Mouse (Mus musculus) mouse embryonic stem cell (cell line): ENCODE measurements around the gene Fbxo27.
"Not testable (repeated sequence)": the region's sequence is repeated elsewhere in the genome, so short reads cannot be mapped to it uniquely, and the experiment has no call there.

ENCODE experiments used
- in situ Hi-C, 2 experiments: fragments of 300-500 bp; cut with MboI; formaldehyde crosslinking; loops; 1 replicate in 1 of 2; 3 replicates in 1 of 2; pipeline ENCODE4 v1.14.3; 2019 to 2020; ENCODE audit warnings: low sequenced_read_pairs in 2 of 2, low pct_unique_long_range_greater_than_20kb in 1 of 2, mixed read lengths in 1 of 2; ENCODE audit not compliant: unreplicated experiment in 1 of 2

Fbxo27 gene

DNA sequence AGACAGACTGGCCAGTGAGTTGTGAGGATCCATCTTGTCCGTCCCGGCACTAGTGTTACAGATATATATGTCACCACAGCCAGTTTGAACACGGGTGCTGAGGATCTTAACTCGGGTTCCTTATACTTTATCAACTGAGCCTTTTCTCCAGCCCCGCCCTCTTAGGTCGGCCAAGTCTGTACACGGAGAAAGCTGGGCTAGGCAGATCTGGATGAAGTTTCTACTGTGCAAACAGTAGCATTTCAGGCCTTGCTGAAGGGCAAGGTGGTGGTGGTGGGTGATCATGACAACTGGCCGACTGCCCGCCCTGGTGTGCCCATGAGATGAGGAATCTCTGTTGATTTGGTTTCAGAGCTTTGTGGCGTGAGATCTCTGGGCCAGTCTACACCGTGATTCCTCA is 4.6 kb downstream of the Fbxo27 start:
- in situ Hi-C loops, result no loop called here

DNA sequence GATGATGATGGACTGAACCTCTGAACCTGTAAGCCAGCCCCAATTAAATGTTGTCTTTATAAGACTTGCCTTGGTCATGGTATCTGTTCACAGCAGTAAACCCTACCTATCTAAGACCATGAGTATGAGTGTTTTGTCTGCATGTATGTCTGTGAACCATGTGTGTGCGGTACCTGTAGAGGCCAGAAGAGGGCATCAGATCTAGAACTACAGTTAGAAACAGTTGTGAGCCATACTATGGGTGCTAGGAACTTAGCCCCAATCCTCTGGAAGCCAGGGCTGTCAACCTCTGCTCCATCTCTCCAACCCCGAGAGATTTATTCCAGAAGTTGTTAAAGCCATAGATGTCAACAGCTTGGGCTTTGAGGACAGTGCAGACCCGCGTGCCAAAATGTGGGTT is 7.6 kb downstream of the Fbxo27 start:
- in situ Hi-C loops, result no loop called here

DNA sequence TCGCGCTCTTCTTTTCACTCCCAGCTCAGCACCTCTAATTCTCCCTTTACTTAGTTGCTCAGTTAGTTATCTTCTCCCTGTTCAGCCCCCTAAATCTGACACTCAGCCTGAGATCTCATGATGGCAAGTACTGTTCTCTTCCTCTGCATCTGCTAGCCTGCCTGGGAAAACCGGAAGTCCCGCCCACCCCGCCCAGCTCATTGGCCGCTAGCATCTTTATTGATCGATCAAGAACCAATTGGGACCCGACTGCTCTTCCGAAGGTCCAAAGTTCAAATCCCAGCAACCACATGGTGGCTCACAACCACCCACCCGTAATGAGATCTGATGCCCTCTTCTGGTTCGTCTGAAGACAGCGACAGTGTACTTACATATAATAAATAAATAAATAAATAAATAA is 8.7 kb downstream of the Fbxo27 start:
- in situ Hi-C loops, result not testable (repeated sequence)

DNA sequence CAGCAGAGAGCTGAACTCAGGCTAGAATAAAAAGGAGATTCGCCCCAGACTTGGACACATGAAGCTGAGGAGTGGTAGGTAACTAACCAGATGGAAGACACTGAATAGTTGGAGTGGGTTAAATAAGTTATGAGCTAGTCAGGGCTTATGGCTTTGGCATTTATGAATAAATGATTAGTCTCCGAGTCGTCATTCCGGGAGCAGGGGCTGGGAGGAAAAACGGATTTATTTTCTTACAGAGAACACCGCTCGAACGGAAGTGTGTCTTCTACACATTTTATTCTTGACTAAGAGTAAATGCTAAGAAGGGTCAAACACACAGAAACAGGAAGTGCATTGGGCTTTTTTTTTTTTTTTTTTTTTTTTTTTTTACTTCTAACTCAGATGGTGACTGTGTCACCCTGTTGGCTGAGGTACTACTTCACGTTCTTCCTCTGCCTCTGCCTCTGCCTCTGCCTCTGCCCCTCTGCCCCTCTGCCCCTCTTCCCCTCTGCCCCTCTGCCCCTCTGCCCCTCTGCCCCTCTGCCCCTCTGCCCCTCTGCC is 10.0 kb downstream of the Fbxo27 start:
- in situ Hi-C loops, result no loop called here

DNA sequence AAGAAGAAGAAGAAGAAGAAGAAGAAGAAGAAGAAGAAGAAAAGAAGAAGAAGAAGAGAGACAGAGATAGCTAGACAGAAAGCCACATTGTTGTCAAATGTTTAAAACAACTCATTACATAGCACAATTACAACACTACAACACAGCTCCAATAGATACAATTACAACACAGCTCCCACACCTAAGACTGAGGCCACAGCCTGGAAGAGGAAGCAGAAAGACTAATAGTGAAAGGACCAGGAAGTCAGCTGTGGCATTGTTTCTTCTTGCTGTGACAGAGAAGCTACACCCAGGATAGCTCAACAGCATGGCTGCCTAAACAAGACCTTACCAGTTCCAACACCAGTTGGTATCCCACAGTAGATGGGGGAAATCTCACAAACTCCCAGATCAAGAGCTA is 16.8 kb downstream of the Fbxo27 start:
- in situ Hi-C loops, result no loop called here

DNA sequence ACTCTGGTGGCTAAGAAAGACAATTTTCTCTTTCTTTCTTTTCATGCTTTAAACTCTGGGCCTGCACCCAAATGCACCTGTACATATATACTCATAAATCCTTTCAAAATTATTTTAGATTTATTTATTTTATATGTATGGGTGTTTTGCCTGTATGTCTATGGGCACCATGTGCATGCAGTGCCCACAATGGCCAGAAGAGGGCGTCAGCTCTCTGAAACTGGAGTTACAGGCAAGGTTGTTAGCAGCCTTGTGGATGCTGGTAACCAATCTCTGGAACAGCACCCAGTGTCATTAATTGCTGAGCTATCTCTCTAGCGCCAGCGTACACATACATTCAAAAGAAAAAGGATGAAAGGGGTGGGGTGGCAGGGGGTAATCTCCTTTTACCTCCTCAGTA is 18.3 kb downstream of the Fbxo27 start:
- in situ Hi-C loops, result no loop called here

DNA sequence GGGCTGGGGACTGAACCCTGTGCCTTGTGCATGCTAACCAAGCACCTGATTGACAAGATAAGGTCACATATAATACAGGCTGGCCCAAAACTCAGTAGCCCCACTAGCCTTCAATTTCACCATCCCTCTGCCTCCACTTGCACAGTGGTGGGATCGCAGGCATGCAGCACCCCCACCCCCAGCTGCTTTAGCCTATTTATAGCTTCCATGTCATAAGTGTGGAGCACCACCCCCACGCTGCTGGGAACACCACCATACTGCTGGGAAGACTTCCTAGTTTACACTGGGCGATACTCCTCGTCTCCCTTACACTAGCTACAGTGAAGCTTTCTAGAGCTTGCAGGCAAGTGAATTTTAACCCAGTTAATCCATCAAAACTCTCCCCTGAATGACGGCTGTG is 22.0 kb downstream of the Fbxo27 start:
- in situ Hi-C loops, result no loop called here

DNA sequence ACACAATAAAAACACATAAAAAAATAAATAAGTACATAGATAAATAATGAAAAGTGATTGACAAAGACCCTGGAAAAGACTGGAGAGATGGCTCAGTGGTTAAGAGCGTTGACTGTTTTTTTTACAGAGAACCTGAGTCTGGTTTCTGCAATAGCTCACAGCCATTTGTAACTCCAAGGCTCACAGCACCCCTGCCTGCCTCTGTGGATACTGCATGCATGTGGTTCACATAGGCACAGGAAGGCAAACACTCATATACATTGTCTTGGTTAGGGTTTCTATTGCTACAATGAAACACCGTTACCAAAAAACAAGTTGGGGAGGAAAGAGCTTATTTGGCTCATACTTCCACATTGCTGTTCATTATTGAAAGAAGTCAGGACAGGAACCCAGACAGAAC is 22.9 kb downstream of the Fbxo27 start:
- in situ Hi-C loops, result no loop called here

DNA sequence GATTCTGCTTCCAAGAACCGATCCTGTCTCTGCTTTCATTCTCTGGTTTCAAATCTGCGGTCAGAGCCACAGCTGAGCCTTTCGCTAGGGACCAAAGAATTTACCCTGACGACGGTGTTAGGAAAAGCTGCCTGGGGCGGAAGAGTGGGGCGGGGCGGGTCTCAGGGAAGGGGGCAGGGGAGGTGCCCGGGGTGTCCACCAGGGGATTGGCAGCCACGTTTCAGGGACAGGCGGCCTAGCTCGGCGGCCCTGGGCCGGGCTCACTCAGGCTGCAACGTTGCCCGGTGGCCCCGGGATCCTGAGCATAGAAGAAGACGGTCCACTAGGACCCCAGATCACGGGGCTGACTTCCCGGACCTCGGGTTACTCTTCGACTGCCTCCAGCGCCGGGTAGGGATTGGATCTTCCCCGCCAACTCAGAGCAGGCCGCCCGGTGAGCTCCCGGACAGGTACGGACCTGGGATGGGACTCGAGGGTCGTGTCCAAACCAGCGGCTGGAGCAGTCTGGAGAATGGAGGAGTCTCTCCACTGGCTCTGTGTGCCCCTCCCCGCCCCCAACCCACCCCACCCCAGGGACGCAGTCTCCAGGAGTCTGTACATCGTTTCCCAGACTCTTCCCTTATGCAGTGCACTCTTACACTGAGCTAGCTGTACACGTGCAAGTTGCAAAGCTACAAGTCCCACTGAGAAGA is 24.1 kb downstream of the Fbxo27 start, which contains the start of gene Fbxo17:
Fbxo17 (plus strand) TSS at position 215 of the 692 bp plus-strand sequence.
- in situ Hi-C loops, result no loop called here

DNA sequence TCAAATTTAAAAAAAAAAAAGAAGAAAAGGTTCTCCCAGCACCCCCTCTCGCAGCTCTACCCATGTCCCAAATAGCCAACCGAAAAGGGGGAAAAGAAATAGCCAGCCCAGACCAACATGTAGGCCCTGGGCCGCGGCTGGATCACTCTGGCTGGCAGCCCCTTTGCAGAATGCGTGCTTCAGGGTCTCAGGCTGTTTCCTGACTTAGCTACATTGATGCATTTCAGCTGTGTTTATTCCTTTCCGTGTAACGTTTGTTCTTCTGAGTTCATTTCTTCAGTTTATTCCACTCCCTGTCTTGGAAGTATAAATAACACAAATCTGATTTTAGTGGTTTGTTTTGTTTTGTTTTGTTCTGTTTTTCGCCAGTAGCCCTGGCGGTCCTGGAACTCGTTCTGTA is 25.1 kb downstream of the Fbxo27 start:
- in situ Hi-C loops, result no loop called here

DNA sequence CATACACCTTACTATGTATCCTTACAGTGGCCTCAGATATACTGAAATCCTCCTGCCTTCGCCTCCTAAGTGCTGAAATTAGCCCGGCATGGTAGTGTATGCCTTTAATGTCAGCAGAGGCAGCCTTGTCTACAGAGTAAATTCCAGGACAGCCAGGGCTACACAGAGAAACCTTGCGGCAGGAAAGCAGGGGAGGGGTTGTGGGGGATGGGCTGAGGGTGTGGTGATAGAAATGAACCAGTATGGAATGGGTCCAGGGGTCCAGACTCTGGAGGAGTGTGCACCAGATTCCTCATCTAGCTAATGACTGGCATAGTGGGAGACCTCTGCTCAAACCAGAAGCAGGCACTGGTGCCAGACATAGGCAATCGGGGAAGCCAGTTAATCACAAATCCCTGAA is 26.5 kb downstream of the Fbxo27 start:
- in situ Hi-C loops, result no loop called here

DNA sequence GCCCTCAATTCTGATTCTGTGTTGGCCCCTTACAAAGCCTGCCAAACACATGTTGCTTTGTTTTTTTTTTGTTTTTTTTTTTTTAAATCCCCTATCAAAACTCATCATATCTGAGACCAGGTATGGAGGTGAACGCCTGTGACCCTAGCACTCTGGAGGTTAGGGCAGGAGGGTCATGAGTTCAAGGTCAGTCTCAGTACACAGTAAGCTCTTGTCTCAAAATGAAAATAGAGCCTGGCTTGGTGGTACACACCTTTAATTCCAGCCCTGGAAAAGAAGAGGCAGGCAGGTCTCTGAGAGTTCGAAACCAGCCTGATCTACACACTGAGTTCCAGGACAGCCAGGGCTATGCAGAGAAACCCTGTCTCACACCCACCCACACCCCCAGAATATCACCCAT is 27.0 kb downstream of the Fbxo27 start:
- in situ Hi-C loops, result loop anchor here in 1 of 2 experiments (10.0 kb wide), 1 partner anchor 105 kb away; no protein-coding TSS in a partner anchor

DNA sequence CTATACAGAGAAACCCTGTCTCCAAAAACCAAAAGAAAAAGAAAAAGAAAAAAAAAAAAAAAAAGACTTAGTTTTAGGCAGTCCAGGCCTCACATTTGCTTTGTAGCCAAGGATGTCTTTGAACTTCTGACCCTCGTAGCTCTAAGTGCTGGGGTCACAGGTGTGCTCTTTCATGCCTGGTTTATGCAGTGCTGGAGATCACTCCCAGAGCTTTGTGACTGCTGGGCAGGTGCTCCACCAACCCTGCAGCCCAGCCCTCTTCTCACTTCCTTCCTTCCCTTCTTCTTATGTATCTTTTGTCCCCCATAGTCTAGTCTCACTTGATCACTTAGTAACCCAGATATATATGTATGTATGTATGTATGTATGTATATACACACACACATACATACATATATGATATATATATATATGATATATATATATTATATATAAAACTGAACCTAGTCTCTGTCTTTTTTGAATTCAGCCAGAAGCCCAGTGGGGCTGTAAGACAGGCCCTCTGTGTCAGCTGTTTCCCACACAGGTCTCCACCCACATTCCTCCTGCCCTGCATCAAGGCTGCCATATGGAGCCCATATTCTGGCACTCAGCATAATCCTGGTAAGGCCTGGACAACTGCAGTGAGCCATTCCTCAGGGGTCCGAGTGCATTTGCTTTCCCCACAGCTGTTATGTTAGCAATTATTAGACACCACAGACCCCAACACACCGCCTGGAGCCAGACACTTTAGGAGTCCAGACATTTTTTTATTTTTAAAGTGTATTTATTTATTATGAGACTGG is 28.3 kb downstream of the Fbxo27 start:
- in situ Hi-C loops, result loop anchor here in 1 of 2 experiments (10.0 kb wide), 1 partner anchor 106 kb away; no protein-coding TSS in a partner anchor

DNA sequence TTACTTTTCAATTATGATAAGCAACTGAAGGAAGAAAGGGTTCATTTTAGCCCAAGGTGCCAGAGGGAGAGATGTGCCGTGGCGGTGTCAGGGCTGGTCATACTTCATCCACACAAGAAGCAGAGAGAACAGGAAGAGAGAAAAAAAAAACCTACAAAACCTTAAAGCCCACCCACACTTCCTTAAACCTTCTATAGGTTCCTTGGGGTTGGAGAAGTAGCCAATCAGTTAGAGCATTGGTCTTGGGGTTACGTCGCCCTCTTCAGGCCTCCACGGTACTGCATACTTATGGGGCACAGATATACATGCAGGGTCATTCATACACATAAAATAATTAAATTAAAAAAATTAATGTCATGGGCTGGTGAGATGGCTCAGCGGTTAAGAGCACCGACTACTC is 29.4 kb downstream of the Fbxo27 start:
- in situ Hi-C loops, result loop anchor here in 1 of 2 experiments (10.0 kb wide), 1 partner anchor 107 kb away; no protein-coding TSS in a partner anchor

DNA sequence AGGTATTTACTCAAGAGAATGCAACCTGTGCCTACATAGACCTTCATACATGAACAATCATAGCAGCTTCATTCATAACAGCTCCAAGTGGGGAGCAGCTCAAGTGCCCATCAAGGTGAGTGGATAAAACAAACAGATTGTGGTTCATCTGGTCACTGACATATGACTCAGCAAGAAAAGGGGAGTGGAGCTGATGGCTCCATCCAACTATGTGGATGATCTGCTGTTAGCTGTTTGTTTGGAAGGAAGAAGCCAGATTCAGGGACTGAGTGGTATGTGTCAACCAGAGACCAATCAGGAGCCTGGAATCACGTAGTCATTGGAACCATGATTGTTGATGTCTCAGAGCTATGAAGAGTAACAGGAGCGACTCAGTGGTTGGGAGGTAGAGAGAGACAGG is 32.0 kb downstream of the Fbxo27 start:
- in situ Hi-C loops, result loop anchor here (5.0 to 10.0 kb wide), 2 partner anchors 110 to 117 kb away; no protein-coding TSS in a partner anchor

DNA sequence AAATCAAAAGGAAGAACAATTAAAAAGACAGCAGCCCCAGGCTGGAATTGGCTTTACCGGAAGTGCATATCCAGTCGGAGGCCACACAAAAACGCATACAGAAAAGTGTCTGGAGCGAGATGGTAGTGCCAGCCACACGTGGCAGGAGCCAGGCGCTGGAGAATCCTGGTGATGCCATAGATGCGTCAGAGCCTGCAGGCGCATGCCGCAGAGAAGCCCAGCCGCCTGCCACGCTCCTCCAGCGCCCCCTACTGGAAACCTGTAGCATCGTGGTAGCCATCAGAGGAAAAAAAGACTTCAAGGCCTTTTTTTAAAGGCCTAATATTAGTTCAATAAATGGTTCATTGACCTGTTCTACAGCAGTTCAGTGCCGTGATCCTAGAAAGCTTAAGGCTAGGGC is 34.0 kb downstream of the Fbxo27 start:
- in situ Hi-C loops, result loop anchor here (5.0 to 10.0 kb wide), 2 partner anchors 112 to 119 kb away; no protein-coding TSS in a partner anchor

DNA sequence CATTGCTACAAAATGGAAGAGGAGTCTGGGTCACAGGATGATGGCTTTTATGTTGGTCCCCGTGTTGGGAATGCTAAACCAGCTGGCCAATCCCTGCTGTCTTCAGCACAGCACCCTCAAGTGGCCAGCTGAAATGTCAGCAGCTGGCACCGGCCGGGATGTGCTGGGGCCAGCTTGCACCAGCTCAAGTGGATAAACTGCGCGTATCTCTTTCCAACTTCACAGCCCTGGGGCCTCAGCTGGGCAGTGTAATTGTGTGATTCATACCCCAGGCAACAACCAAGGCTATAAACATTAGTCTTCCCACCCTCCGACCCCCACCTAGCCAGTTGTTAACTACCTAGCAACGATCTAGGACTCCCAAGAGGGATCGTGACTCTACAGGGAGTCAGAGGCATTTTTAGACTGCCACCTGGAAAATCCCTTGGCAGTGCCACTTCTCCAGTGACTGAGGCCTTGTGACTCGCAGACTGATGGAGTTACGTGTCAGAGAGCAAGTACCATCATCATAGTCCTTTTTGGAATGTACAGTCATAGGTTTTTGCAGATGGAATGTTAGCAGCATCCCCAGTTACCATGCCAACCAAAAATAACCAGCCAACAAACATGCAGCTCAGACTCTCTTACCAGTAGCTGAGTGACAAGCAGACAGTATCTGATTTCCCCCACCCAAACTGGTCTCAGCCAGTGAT is 35.1 kb downstream of the Fbxo27 start:
- in situ Hi-C loops, result loop anchor here (5.0 to 10.0 kb wide), 2 partner anchors 113 to 120 kb away; no protein-coding TSS in a partner anchor

DNA sequence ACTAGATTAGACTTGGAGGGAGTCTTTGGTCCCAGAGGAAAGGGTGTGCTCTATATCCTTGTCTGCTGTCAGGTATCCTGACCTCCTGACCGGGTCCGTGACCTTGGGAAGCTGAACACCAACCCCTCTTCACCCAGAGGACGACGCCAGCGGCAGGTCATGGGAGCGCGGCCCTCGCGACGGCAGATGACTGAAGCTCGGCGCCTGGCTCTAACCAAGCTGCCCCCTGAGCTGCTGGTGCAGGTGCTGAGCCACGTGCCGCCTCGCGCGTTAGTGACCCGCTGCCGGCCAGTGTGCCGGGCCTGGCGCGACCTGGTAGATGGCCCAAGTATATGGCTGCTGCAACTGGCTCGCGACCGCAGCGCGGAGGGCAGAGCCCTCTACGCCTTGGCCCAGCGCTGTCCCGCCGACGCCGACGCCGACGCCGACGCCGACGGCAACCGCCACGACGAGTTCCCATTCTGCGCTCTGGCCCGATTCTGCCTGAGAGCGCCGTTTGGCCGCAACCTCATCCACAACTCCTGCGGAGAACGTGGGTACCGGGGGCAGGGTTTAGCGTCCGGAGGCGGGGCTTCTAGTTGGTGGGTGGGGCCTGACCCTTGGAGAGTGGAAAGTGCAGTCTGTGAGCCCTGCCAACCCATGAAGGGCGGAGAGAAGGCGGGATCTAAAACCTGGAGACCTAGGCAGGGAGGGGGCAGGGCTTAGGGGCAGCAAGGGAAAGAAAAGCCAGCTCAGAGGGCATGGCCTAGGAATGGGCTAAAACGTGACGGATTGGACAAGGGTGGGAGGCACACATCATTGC is 39.9 kb downstream of the Fbxo27 start:
- in situ Hi-C loops, result no loop called here
